Mouse (Mus musculus) thymus, adult 2 months (tissue): Measurements from ENCODE around the gene Rccd1.

ENCODE experiments used
- CTCF ChIP-seq: fragments of 200-500 bp; IDR thresholded peaks from 2 replicates; pipeline ENCODE4 v1.5.1; 2012; ENCODE audit warnings: mild to moderate bottlenecking, control low read depth, low read length, moderate library complexity, borderline replicate concordance; ENCODE audit not compliant: control insufficient read depth, poor library complexity, insufficient read depth; ENCODE audit errors: extremely low read depth
- POLR2A ChIP-seq: fragments of 200-500 bp; IDR thresholded peaks from 2 replicates; pipeline ENCODE4 v1.6.1; 2012; ENCODE audit warnings: mild to moderate bottlenecking, low read length, control low read depth, moderate library complexity; ENCODE audit not compliant: control insufficient read depth, poor library complexity, insufficient read depth; ENCODE audit errors: extremely low read depth

- TF ChIP-seq POLR2A (no peak), CTCF (no peak)
Measured at GRCm38 (mm10) chr7:80365759-80366158, 41.5 kb upstream of the Rccd1 start.
